Mouse (Mus musculus) left cerebral cortex, adult 18-20 months (tissue): ENCODE results near the gene Pcca. TPM values are rescaled to one million over a fixed set of nuclear protein-coding genes. Genes with fewer than 3 reads are reported as not detected.

Source experiments
- DNase-seq, 2 experiments: peaks; one replicate each; pipeline ENCODE4 v3.0.0; 2021 to 2022; ENCODE audit warnings: low spot score in 2 of 2, mixed read lengths in 1 of 2
- total RNA-seq, 2 experiments: library from RNA; stranded (reverse); gene quantifications; 2 replicates each; pipeline ENCODE4 v1.2.3; 2021

The Pcca gene
- total RNA-seq, 2 experiments from 2014 or later: 38.9 to 42.5 TPM

DNA sequence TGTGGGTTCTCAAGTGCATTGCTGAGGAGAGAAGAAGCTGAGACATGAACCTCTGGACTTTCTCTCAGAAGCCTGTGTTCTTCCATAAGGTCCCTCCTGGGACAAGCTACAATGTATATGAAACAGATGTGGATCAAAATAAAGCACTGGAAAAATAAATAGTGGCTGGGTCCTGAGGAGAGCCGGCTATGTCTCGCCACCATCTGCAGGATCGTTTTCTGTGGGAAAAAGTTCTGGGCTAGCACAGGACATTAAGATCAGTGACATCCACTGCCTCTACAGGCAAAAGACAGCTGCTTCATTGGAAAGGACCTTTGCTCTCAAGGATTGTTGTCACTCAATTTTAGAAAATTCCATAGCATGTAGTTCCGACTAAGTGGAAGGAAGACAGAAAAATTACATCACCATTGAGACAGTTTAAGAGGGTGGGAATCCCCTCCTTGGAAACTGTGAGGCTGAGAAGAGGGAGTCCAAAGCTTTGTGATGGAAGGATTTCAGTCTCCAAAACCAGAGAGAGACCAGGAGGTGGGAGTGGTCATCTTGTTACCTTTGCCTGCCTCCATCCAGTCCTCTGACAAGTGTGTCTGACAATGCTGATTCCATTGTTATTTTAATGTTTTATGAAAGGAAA, 196.9 kb downstream of the Pcca start:
- DNase-seq: no peak

DNA sequence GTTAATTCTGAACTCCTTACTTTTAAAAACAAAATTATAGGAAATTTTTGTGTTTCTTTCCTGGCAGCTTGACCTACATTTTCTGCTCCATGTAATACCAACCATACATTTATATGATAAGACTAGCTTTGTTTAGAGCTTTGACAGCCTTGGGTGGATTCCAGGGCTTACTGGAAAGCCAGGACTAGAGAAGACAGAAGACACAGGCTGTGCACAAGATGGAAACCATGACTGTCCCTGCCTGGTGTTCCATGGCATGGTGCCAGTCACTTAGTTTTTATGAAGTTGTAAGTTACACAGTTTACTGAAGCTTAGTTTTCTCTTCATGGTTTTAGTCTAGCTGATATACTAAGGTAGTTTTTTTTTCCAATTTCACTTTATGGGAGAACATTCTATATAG, 202.7 kb downstream of the Pcca start:
- DNase-seq: no peak

DNA sequence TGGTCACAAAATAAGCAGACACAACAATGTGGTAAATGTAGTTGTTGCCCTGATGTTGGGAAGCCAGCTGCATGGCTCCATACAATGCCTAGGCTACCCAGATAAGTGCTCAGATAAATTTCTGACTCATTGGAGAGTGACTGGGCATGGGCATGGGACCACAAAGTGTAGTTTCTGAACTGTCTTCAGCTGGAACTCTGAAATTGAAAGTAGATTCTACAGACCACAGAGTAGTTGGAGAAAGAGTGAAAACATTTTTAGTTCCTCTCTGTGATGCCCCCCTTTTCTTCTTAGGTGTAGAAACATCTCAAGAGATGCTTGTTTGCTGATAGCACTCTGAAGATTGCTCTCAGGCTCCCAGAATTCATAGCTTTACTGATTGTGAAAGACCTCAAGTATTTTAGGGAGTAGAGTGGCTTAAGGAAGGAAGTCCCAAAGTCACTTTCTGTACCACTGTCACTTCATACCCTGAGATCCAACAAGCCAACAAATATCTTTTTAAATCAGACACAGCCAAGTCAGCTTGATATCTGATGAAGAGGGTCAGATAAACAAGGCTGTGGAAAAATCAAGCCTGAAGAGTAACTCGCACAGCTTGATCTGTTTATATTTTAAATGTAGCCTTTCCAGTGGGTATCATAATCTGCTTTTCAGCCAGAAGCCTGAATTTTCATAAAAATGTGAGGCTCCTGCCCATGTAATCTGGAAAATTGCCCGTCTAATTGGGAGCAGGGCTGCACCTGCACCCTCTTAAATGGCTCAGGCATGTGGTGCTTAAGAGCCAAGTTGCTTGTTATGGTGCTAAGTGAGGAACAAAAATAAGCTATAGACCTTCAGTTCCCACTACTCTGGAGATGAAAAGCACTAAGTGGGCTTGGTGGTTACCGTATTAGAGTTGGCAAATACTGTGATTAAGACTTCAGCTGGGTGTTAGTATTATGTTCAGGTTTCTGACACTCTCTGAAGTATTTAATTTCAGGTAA, 214.0 kb downstream of the Pcca start:
- DNase-seq: no peak

DNA sequence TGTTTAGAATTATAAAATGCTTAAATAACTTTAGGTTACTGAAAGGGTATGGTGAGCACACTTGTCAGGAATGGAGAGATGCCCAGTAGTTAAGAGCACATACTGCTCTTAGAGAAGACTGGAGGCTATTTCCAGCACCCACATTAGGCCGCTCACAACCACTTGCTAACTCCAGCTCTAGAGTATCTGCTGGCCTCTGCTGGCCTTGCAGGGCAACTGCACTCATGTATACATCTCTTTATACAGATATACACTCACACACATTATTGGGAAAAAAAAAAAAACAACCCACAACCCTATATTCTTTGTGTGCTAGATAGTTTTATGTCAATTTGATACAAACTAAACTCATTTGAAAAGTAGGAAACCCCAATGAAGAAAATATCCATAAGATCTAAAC, 217.4 kb downstream of the Pcca start:
- no peak for DNase-seq

DNA sequence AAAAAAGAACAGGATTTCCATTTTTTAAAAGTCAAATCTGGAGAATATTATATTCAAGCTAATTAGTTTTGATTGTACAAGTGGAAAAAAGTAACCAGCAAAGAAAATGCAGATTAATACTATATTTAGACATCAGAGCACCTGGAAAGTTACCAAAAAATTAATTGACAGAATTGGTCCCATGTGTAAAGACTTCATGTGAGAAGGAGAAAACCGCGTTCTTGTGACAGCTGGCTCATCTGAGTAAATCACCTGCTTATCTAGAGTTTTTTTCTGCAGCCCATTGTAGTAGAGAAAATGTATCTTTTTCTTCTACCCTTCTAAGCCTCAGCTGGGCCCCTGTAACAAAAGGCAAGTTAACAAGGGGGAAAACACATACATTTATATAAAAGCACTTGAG, 219.2 kb downstream of the Pcca start:
- no peak for DNase-seq

DNA sequence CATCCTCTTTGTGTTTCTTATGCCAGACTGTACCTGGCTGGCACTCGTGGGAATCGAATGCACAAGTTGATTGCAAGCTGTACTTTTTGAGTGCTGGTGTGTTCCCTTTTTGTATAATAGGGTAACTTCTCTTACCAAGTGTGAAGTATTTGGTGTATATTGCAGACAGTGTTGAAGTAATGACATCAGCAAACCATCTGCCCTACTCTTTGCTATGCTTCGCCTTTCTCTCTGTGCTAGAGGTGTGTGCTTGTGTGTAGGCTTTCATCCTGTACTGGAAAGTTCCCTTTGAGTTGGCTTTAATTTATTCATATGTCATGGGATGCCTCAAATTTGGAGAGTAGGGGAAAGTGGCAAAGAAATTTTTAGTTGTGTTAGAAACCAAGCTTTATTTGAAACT, 220.2 kb downstream of the Pcca start:
- DNase-seq: peak; percentile 5 to 14

DNA sequence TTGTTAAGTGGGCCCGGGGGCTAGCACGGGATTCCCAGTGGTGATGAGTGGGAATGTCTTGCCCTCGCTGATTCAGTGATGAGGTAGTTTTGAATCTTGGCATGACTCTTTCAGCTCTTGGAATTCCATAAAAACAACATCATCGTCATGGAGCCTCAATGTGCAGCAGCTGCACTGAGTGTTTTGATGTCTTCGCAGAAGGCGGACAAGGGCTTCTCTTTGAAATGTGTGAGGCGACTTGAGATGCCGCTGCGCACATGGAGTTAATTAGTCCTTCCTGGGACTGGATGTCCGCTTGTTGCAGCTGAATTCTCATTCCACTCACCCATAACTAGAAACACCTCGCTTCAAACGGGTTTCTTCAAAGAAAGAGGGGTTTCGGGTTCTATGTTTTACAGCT, 221.4 kb downstream of the Pcca start:
- DNase-seq: no peak

DNA sequence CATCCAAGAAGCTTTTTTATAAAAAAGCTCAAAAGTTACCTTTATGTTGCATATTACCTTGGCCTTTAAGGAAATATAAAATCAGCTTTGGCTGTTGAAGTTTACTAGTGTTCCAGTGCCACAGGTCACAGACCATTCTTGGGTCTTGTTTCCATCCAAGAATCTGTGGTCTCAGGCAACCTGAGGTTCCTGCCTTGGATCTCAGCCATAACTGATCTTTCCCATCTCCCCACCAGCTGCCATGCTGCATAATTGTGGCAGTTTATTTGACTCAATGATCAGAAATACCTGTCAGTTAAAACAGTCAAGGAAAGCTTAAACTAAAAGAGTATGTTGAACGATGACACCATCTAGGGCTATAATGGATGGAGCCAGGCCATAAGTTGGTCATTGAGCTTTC, 222.5 kb downstream of the Pcca start:
- no peak for DNase-seq

DNA sequence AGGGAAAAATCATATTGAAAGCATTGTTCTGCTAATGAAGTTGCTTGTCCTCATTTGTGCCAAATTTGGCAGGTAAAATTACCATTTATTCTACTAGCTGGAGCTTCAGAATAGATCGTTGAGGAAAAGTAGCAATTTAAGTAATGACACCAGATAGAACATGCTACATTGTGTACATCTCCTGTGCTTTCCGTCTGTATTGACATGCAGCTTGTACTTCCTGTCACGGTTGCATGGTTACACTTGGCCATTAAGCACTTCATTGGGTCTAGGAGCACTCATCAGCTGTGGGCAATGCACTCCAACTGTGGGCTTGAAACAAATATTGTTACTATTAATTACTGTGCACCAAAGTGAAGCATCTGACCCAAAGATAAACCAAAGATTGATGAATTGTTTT, 225.8 kb downstream of the Pcca start:
- DNase-seq: no peak

DNA sequence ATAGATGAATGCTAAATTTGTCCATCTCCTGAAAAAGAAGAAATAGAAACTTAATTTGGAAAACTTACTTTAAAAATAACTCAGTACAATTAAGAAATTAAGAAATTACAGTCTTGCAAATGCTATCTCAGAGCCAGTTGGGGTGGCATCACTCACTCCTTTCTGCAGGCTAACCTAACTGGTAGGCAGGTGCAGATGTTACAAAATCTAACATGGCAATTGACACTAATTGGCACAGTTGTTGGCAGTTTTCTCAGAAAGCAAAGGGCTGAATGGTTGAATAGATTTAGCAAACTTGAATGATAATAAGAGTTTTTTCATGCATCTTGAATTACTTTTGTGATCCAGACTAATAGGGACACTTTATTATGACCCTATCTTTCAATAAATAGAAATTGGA, 226.7 kb downstream of the Pcca start:
- no peak for DNase-seq

DNA sequence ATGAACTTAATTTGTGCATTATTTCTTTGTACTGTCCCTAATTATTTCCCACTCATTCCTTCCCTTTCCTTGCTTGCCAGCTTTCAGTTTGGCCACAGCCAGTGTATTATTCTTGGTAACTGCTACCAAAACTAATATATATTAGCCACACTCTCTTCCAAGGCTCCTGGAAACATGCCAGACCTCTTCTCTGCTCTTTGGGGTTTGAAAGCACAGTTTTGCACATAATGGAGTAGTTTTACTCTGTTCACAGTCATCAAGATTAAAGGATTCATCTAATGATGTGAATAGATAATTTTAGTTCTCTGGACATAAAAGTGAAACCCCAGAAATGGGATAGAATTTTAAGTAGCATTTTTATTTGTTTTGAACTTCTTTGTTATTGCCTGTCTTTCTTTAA, 228.5 kb downstream of the Pcca start:
- DNase-seq: no peak

DNA sequence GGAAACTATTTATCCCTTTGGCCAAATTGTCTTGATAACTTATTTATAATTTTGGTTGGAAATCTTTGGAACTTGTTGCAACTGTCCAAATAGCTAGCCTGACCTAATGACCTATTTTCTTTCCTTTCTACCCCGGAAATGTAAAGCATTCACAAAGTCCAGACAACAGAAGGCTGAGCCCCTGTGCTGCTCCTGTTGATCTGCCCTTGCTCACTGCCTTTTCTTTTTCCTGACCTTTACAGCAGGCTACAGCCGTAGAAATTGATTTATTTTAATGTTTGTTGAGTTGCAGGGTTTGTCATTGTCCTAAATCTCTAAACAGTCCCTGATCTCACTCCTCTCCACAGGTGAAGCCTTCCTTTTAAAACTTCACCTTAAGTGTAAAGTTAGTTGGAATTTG, 231.8 kb downstream of the Pcca start:
- no peak for DNase-seq

DNA sequence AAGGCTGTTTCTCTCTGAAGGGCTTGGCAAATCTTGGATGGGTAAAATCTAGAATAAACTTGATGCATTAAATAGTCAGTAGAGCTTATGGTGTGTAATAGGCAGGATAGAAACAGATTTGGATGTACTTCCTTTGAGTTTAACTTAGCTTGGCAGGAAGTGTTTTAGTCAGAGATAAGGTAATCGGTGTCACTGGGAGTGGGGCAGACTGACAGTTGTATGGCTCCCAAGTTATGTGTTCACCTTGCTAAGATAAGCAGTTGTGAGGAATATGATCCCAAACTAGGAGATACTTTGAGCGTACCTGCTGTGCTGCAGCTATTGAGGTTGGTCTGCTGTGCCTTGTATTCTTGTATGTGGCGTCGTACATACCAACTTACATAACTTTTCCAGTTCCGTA, 232.3 kb downstream of the Pcca start:
- DNase-seq: no peak

DNA sequence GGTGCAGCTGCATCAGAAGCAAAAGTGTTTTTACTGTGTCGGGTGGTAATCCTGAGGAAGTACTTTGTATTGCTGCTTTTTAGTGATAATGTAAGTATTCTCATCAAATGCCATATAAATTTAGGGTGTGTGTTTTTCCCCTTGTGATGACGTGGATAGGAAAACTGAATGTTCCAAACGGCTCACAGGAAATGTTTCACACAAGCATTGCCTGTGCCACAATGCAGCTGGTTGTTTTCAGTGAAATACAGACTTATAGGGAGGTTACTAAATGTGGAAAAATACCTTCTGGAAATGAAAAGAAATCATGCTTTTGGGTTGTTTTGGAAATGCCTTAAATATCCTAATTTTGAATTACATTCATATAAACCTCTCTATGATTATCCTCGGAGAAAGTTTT, 250.6 kb downstream of the Pcca start:
- DNase-seq: no peak

DNA sequence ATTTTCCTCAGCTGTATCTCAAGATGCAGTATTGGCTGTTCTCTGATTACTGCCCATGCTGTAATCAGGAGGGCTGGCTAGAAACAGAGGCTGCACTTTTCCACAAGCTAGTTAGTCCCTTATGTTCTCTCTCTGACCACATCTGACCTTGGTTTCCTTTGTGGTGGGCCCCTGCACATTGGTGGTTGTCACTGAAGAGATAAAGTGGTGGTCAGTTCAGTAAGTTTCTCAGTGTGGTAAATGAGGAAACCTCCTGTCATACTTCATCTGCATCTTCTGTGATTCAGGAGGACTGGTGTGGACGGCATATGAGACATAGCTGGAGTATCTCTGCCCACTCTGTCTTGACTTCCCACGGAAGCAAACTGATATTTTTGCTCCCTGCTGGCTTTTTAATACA, 254.1 kb downstream of the Pcca start:
- DNase-seq: no peak

DNA sequence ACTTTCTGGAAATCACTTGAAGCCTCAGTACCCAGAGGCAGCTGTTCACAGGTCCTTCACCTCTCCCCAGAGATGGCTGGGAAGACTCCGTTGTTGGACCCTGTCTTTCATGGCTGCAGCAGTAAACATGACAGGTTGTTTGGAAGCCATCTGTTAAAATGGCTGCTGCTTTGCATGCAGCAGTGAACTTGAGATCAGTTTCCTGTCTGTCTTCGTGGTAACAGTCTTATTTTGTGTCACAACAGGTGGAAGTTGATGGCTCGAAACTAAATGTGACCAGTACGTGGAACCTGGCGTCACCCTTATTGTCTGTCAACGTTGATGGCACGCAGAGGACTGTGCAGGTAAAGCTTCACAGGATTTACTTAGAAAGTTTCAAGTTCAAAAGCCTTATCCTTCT, 256.0 kb downstream of the Pcca start:
- no peak for DNase-seq

DNA sequence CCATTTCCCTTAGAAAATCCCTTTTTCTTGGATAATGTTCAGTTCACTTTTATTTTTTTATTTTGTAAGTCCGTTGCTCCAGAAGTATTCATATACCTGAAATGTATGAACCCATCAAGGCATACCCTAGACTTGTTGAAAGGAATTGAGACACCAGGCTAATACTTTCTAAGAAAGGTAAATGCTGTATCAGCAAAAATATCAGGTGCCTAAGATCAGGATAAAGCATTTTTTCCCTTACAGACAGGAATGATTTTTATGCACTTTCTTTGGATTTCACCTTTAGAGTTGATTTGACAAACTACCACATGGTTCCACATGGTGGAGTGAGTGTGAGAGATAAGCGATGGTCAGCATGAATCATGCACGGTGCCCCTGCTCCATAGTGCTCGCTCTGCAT, 259.2 kb downstream of the Pcca start:
- no peak for DNase-seq

DNA sequence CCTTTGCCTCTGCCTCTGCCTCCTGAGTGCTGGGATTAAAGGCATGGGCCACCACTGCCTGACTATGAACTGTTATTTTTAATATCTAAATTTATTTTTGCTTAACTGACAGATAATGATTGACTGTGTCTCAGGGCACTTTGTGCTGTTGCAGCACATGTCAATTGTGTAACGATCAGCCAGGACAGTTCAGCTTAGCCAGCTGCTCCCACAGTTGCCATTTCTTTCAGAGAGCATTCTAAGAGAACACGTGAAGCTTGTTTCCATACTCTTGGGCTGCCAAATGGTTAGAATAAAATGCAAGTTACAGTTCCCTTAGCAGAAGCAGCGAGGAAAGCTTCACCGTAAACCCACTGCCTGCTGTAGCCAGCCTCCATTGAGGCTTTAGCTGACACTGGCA, 266.2 kb downstream of the Pcca start:
- DNase-seq: no peak

DNA sequence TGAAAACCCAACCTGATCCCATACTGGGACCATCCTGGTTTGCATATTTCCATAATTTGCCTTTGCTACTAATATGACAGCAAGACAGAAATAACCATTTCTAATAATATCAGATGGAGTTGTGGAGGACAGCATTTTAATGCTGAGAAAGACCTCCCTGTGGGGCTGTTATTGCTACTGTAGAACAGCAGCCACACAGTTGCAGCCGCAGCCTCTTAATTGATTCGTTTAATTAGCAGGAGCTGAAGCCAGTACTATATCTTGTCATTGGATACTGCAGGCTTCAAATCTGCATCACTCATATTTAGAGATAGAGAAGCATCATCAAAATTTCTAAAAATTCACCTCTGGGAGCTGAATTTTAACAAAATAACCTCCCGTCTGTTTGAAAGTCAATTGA, 286.9 kb downstream of the Pcca start:
- no peak for DNase-seq

DNA sequence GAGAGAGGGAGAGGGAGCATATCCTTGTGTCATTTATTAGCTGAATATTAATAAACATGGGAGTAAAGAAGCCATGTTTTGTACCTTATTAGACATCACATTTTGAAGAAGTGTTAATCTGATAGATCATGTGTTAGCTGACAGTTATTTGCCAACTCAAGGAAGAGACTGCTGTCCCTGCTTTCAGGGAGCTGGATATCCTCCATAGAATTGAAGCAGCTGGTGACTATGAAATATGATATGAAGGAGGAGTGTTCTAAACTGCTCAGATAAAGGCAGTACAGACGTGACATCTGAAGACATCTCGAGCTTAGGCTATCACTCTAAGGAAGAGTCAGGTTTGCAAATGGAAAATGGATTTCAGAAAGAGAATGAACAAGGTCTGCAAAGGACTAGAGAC, 289.7 kb downstream of the Pcca start:
- DNase-seq: no peak

DNA sequence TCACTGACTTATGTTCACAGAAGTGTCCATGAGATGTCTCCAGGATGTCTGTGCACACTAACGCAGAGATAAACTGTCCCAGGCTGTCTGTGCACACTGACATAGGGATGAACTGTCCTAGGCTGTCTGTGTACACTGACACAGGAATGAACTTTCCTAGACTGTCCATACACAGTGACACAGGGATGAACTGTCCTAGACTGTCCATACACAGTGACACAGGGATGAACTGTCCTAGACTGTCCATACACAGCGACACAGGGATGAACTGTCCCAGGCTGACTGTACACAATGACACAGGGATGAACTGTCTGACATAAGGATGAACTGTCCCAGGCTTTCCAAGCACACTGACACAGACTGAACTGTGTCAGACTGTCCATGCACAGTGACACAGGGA, 291.3 kb downstream of the Pcca start:
- DNase-seq: no peak

DNA sequence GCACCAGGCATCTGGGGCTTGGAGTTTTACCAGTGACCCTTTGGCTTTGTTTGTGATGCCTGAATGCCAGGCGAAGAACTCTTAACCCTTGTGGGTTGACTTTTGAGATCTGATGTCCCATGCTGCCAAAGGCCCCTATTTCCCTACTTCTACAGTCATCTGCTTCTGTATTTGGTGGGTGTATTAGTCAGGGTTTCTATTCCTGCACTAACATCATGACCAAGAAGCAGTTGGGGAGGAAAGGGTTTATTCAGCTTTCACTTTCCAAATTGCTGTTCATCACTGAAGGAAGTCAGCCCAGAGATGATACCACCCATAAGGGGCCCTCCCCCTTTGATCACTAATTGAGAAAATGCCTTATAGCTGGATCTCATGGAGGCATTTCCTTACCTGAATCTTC, 296.3 kb downstream of the Pcca start:
- no peak for DNase-seq

DNA sequence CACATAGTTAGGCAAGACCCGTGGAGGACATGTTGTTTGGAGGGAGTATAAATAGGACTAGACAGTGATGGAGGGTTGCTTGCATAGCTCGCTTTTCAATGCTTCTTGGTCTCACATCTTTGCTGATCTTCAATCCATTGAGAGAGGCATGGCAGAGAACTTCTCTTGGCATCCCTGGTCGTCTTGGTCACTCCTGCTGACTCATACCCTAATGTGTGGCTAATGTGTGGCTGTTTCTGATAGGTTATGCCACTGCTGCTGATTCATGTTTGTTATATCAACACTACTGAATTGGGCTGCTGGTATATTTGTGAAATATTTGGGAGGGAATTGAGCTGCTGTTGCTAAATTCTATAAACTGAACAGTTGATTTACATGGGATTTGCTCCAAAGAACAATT, 299.5 kb downstream of the Pcca start:
- DNase-seq: no peak
